Mouse (Mus musculus) urinary bladder, postnatal 36 days (tissue): ENCODE measurements around the gene Sptb.

ENCODE experiments used
- DNase-seq, 2 experiments: peaks; one replicate each; pipeline ENCODE4 v3.0.0; 2022; ENCODE audit warnings: low spot score in 2 of 2, mixed read lengths in 1 of 2

The Sptb gene

DNA sequence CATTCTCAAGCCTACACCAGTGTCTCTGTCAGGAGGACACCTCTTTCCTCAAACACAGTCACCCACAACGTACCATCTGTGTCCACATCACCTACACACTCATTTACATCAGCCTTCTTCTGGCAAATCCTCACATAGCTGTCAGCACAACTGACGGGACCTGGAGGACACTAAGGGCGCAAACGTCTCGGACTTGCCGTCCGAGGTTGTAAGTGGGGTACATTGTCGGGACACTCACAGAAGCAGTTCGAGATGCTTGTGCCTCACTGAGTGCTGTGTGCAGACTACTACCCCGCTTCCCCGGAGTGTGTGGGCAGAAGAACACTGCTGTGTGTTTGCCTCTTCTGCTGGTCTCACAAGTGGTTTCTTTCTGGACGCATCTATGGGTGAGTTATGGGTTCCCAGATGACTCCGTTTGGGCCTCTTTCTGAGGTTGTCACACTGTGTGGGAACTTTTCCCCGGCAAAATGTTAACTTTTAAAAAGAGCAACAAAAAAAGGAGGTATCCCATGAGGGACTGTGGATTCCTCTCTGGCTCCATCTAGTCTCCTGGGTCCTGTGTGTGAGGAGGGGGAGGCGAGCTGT lies 164.5 kb downstream of the Sptb start:
- DNase-seq: no peak

DNA sequence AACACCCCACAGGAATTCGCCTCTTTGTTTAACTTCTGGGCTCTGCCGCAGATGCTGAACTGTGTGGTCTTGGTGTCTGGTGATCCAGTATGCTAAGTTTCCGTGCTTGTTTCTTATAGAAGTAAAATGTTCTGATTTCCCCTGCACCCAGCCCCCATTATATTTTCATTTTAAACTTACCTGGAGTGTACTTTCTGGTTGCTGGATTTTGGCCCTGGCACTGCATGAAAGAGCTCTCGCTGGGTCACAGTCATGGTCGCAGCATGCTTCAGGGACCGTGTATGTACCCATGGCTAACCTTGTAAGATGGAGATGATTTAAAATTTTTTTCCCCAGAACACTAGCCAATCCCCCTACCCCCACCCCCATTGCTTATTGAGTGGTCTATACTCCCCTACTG lies 168.5 kb downstream of the Sptb start:
- DNase-seq: no peak

DNA sequence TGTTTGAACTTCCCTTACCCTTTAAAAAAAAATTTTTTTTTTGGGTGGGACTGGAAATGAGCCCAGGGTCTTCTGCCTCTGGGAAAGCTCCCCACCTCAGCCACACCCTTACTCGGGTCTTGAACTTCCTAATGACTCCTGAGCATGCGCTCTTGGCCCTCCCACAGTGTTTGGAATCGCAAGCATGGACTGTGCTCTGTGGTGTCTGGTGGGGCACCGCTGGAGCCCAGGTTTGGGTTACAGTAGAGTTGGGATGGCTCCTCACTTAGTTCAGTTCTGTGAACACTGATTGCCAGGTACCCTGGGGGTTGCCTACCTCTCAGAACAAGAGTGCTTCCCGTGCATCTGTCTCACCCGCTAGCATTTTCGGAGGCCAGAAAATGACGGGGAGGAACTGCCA lies 168.9 kb downstream of the Sptb start:
- no peak for DNase-seq

DNA sequence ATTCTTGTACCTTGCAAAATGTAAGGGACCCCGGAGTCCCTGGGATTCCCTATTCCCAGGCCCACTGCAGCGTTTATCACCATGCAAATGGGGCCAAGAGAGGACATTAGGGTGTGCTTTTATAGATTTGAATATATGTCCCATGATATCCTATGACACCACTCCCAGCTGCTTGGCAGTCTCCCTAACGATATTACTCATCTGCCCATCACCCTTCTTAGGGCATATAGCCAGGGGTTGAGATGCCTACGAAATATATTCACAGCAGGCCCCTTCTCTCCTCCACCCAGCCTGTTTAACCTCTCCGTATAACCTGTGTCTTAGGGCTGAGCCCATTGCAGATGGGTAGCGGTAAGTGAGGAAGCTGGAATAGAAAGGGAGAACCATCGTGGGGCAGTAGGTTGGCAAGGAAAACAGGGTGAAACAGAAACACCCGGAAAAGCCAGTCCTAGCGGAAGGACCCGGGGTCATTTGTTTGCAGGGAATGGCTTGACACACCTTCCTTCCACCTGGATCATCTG lies 169.6 kb downstream of the Sptb start:
- no peak for DNase-seq

DNA sequence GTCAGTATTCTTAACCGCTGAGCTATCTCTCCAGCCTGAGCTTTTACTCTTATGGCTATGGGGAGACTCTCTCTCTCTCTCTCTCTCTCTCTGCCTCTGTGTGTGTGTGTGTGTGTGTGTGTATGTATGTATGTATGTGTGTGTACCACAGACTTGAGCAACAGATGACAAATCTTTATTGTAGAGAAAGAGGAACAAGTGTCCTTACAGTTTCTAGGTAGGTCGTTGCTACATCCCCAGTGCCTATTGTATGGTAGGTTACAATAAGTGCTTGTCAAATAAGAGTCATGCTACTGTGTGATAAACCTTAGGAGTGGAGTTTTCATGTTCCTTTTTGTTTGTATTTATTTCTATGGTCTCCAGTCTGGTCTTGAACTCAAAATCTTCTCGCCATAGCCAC lies 170.2 kb downstream of the Sptb start:
- DNase-seq: no peak

DNA sequence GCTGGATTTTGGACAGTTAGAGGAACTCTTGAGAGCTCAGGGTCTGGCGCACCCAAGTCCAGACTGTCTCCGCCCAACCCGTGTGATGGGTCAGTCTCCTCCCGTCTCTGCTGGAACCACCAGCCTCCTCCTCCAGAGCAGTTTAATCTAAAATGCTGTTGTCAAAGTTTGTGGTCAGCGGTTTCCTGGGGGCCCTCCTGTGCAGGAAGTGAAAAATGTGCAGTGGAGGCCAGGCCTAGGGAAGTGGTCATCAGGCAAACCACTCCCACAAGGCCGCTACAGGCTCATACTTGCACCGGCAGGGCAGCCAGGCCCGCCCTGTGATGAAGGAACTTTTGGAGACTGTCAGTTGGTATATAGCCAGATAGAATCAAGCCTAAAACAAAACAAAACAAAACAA lies 172.9 kb downstream of the Sptb start:
- peak; percentile 61 to 77 for DNase-seq

DNA sequence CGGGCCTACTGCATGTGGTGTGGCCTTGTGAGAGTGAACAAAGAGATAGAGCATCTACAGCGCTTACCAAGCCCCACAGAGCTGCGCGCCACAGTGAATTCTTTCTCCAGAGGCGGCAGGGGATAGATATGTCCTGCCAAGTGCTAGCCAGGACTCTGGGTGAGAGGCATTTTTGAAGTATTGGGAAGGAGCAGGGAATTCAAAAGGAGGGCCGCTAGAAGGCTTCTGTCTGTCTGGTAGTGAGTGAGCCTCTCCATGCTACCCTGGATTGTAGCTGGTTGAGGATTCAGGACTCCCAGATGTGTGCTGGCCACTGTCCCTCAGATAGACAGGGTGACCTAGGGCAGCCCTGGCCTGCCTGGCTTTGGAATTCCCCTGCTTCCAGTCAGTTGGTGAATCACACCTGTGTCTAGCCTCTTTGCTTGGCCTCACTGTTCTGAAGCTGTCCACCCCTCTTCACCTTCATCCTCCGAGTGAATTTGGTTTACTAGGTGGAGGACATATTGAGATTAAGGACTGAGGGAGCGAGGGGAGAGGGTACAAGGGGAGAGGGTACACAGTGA lies 173.7 kb downstream of the Sptb start:
- DNase-seq: no peak

DNA sequence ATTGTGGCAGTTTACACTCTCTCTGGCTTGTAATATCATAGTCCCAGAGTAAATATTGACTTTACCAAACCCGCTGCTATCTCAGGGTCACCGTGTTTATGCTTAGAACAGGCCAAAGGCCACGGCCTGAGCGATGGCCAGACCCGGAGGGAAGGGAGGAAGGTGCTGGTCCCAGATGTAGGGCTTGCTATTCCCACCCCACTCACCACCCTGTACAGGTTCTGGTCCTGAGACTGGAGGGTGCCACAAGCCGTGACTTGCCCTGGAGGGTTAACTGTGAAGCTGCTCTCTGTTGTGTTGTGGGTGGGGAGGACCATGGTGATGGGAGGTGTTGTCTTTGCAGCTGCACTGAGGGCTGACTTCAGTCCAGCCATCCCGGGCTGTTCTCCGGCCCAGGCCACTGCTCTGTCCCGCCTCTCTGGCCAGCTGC lies 174.9 kb downstream of the Sptb start:
- peak in 1 of 2 experiments; percentile 56 for DNase-seq

DNA sequence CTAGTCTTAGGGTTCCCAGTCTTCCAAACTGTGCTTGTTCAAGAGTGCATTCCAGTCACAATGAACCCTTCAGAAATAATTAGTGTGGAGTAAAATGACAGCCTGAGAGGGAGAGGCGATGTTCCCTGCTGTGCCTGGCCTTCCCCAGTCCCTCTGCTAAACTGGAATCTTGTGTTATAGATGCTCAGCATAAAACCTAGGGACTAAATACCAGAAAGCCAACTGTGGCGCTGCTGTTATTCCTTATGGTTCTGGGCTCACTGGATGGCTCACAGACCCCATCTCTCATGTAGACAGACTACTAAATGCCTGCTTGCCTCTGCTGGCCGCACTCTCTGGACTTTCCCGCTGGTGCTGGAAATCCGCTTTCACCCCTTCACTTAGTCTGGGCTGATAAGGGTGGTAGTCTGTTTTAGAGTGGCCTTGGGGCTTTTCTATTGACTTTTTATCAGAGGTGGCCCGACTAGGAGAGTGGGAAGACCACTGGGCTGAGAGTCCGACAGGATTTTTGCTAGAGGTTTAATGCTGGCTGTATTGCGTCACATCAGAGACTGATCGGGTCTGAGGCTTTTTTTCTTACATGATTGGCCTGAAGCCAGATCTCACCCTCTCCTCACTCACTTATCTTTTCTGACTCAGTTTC lies 175.6 kb downstream of the Sptb start:
- DNase-seq: no peak

DNA sequence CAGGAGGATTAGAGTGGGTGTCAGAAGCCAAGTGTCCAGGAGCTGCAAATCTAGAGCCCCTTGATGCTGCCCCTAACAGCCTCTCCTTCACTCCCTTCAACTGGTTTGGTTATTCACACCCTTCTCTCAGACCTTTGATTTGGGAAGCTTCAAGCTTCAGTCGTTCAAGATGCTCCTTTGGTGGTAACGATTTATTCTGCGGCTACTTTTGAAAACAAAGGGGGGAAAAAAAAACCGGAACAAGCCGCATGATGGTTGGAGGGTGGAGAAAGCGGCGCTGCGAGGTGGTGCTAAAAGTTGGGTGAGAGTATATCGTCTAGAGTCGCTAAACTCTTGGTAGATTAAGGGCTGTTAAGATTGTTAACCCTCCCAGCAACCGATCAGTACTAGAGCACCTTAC lies 176.1 kb downstream of the Sptb start:
- no peak for DNase-seq

DNA sequence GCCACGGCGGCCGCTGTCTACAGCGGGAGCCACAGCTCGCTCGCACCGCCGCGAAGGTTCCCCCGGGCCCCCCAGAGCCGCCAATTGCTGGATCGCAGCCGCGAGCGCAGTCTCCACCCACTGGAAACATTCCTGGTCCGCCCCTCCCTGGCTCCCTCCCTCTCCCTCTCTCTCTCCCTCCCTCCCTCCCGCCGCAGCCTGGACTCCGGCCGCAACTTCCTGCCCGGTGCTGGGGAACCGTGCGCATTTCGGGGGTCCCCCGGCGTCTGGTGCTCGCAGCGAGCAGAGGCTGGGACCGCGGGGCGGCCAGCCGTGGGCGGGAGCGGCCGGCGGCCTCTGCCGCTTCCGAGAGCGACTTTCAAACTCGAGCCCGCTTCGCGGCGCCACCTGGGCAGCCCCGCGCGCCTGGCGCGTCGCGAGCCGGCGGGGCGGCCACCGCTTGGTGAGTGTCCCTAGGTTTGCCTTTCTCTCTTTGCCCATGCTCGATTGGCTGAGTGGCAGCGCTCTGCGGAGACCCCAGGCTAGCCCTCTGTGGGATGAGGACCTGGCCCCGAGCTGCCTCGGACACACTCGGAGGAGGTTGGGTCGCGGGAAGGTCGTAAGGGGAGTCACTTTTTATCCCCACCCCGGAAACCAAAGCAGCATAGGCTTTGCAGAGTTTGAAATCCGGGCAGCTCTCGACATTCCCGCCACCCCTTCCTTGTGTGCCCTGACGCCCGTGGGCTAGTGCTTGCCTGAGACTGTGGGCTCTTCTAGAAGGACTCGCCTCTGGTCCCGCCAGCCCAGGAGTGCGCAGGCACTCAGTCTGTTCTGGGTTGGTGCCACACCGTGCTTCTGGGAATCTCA lies 176.7 kb downstream of the Sptb start:
- DNase-seq: peak; percentile 75 to 85

DNA sequence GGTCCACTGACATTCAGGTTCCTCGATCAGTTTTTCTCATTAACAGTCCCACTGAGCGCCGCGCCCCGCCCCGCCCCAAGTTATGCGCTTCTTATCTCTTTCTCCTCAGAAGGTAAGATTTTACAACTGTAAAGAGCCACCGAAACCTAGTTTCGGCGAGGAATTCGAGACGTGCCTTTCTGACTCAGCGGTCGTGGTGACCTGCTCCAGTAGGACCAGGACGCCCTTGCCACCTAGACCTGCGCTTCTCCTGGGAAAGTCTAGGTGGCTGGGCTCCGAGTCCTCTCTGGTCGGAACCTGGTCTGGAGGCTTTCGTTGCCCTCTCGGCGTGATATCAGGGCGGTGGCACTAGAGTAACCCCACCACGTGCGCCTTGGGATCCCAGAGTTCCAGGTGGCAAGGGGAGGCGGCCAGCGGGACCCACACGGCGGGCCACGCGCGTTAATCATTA lies 177.4 kb downstream of the Sptb start:
- no peak for DNase-seq

DNA sequence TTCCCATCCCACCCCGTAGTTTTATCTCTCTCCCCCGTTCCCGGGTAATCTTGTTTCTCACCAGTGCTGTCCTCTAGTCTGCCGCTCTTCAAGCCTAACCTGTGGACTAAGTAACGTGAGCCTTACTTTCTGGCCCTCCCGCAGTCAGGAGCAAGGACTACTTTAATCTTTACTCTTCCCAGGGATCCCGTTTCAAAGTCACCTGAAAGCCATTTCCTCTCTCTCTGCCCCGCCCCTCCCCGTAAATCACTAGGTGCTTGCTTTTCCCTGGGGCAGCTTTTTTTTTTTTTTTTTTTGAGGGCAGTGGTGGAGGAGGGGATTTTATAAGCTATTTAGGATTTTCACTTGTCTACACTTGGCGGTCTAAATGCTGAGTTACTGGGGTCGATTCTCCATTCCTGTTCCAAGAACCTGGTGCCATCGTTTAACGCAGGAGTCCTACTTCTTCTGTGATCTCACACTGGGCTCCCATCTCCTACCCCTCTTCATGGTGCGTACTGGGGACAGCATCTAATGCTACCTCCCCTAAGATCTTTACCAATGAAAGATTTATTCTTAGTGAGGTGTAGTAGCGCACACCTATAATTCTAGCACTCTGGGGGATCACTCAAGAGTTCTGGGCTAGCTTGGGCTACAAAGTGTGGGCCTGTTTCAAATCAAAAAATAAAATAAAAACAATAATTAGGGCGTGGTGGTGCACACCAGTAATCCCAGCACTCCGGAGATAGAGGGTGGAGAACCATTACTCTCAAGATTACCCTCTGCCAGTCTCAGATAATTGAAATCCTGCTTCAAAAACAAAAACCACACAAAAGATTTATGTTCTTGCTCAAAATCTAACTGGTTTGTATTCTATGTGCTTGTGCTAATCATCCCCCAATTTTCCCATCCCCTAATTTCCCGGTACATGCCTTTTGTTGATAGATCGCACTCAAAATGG lies 178.1 kb downstream of the Sptb start:
- no peak for DNase-seq

DNA sequence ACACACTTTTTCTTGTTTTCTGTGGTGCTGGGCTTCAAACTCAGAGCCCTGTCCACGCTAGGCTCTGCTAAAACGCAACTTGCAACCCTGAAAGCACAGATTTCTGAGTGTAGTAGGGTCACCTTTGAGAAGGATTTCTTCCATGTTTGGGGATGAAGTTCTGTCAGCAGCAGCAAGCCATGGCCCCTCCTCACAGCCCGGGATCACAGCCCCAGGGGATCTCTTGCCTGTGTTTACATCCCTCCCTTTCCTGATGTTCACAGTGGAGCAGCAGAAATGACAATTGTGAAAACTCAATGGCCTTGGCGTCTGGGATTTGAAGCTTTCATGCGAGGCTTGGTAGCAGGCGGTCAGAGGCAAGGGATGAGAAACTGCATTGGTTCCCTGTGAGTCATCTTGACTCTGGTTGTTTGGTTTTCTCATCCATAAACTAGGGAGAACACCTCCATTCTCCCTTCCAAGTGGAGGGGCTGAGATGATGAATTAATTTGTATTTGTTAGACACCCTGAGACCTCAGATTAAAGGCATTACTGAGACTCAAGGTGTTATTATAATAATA lies 179.7 kb downstream of the Sptb start, which contains the start of gene Plekhg3:
Gene Plekhg3 (plus strand): TSS at position 312 of the 560 bp plus-strand sequence.
- no peak for DNase-seq
